Mouse (Mus musculus) hindbrain, embryonic 10.5 days (tissue): ENCODE data around the gene Zmynd12. TPM values are rescaled to one million over a fixed set of nuclear protein-coding genes. Genes with fewer than 3 reads are reported as not detected.
A peak's percentile ranks its signal among the peaks of the same experiment; 100 is the strongest.

ENCODE experiments used
- DNase-seq: peaks from one replicate; pipeline ENCODE4 v3.0.0-alpha.2; 2017; ENCODE audit warnings: low spot score
- H3K27ac ChIP-seq: fragments of 300-500 bp; sonication (generic); 2 replicates; pipeline ENCODE4 v1.5.1; 2016; ENCODE audit warnings: mild to moderate bottlenecking, moderate library complexity
- H3K27me3 ChIP-seq: fragments of 300-500 bp; sonication (generic); 2 replicates; pipeline ENCODE4 v1.6.1; 2016; ENCODE audit warnings: mild to moderate bottlenecking; ENCODE audit not compliant: poor library complexity, insufficient read depth, severe bottlenecking
- H3K36me3 ChIP-seq: fragments of 300-500 bp; sonication (generic); 2 replicates; pipeline ENCODE4 v1.6.1; 2016; ENCODE audit warnings: mild to moderate bottlenecking, moderate library complexity
- H3K4me1 ChIP-seq: fragments of 300-500 bp; sonication (generic); replicated peaks from 2 replicates; pipeline ENCODE4 v1.6.1; 2016; ENCODE audit warnings: mild to moderate bottlenecking
- H3K4me3 ChIP-seq: fragments of 300-500 bp; sonication (generic); 2 replicates; pipeline ENCODE4 v1.5.1; 2016; ENCODE audit warnings: mild to moderate bottlenecking, moderate library complexity
- H3K9me3 ChIP-seq: fragments of 300-500 bp; sonication (generic); 2 replicates; pipeline ENCODE4 v1.6.1; 2016; ENCODE audit warnings: mild to moderate bottlenecking, moderate library complexity
- WGBS: fragments of 180-500 bp; shearing (Covaris S2); methylation state at CpG from one replicate; pipeline ENCODE4 v1.1.7; 2016; 5-methylcytosine and 5-hydroxymethylcytosine counted together
- polyA plus RNA-seq: library from polyadenylated mRNA; unstranded; fragments of >200 nt; fragmentation: Nextera tagmentation; extraction: Ambion mirVana; gene quantifications from 2 replicates; pipeline ENCODE4 v1.2.1, GENCODE M21; 2016

Gene Zmynd12
- polyA plus RNA-seq, 1 experiment from 2014 or later: 0.60 TPM

GRCm38 (mm10) chr4:119490806-119491205, 68.2 kb downstream of the Zmynd12 start:
- H3K4me1 ChIP-seq: peaks cover 13% of the 10 kb centered on the region
- 74% methylated on average over 3 of the region's 3 CpGs for WGBS
- peaks cover 46% of the 10 kb centered on the region for H3K27me3 ChIP-seq
- H3K36me3 ChIP-seq: no peaks in the 10 kb centered on the region
- H3K4me3 ChIP-seq: no peak overlapping the region
- H3K9me3 ChIP-seq: no peaks in the 10 kb centered on the region
- H3K27ac ChIP-seq: no peak overlapping the region
- DNase-seq: peak; percentile 35

GRCm38 (mm10) chr4:119492291-119492932, 69.8 kb downstream of the Zmynd12 start, which contains the start of gene Rimkla:
Gene Rimkla, minus strand, starts transcription at chr4:119492628.
- DNase-seq: peak; percentile 80
- peak within 1 kb of the TSS; percentile 72 for H3K4me3 ChIP-seq
- peaks cover 13% of the 10 kb centered on the region for H3K4me1 ChIP-seq
- WGBS: under 1% methylated on average over 77 of the region's 77 CpGs
- no peaks in the 10 kb centered on the region for H3K36me3 ChIP-seq
- H3K27ac ChIP-seq: peak within 1 kb of the TSS; percentile 86
- peaks cover 46% of the 10 kb centered on the region for H3K27me3 ChIP-seq
- no peaks in the 10 kb centered on the region for H3K9me3 ChIP-seq

DNA sequence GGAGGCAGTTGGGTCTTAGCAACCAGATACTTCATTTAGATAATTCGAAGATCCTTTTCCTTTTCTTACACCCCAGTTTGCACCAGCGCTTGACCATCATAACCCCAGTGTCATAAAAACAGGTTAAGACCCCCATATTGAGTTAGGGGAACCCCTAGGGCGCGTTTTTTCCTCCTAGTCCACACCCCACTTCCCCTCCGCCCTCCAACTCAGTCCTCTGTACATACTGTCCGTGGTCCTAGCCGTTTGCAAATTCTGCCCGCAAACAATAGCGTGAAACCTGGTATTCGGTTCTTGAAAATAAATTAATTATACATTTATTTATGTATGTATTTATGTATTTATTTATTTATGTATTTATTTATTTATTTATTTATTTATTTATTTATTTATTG, 70.3 kb downstream of the Zmynd12 start:
- no peak for DNase-seq
- H3K4me1 ChIP-seq: peaks cover 13% of the 10 kb centered on the region
- WGBS: 35% methylated on average over 10 of the region's 10 CpGs
- peak overlapping the region; percentile 86 for H3K27ac ChIP-seq
- no peaks in the 10 kb centered on the region for H3K36me3 ChIP-seq
- H3K27me3 ChIP-seq: peaks cover 46% of the 10 kb centered on the region
- no peaks in the 10 kb centered on the region for H3K9me3 ChIP-seq
- peak overlapping the region; percentile 72 for H3K4me3 ChIP-seq

DNA sequence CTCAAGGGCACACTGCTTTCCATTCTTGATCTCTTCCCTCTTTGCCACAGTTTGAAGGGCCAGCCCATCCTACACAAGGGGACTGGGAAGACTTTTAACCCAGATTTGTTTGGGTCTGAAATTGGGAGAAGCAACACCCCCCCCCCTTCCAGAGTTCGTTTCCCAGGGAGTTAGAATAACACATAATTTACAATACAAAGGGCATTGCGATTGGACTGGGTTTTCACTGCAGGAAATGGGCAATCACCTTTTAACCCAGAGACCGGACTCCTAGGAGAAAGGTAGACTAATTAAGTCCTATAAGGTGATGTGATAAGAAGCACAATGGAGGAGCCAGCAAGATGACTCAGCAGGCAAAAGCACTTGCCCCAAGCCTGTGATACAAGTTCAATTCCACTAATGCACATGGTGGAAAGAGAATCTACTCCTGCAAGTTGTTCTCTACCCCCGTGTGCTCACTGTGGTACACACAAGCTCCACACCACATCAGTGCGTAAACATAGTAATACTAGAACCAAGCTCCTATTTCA, 75.8 kb downstream of the Zmynd12 start:
- Histone ChIP-seq H3K9me3 (no peaks in the 10 kb centered on the region), H3K4me3 (no peak overlapping the region), H3K27ac (no peak overlapping the region), H3K36me3 (no peaks in the 10 kb centered on the region), H3K4me1 (no peaks in the 10 kb centered on the region), H3K27me3 (peaks cover 19% of the 10 kb centered on the region)
- DNase-seq: no peak
- 67% methylated on average over 5 of the region's 5 CpGs for WGBS

DNA sequence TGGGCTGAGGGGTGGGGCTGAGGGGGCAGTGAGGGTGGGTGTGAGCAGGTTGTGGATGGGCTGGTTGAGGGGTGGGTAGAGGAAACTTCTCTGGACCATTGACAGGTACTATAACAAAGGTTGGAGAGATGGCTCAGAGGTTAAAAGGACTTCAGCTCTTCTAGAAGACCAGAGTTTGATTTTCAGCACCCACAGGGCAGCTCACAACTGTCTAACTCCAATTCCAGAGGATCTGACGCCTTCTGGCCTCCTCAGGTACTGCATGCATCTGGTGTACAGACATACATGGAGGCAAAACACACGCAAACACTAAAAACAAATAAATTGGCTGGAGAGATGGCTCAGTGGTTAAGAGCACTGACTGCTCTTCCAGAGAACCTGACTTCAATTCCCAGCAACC, 89.0 kb downstream of the Zmynd12 start:
- Histone ChIP-seq H3K4me1 (no peaks in the 10 kb centered on the region), H3K9me3 (no peaks in the 10 kb centered on the region), H3K27ac (no peak overlapping the region), H3K27me3 (no peaks in the 10 kb centered on the region), H3K36me3 (no peaks in the 10 kb centered on the region), H3K4me3 (no peak overlapping the region)
- WGBS: 69% methylated on average over 2 of the region's 2 CpGs
- no peak for DNase-seq

DNA sequence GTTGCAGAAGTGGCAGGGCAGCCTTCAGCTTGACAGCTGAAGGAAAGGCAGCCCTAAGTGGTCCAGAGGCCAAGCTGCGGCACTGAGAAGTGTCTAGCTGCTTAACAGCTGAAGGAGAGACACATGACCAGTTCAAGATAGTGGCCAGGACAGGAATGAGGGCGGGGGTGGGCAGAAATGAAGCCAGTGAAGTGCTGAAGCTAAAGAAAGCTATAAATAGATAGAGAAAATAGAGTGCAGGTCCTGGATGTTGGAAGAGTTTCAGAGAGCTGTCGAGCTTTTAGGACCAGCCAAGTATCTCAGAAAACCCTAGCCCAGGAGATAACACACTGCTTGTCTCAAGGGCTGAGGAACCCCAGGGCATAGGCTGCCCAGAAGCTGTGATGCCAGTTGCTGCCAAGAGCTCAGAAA, 90.1 kb downstream of the Zmynd12 start:
- H3K27ac ChIP-seq: no peak overlapping the region
- H3K4me1 ChIP-seq: no peaks in the 10 kb centered on the region
- no peak overlapping the region for H3K4me3 ChIP-seq
- H3K9me3 ChIP-seq: no peaks in the 10 kb centered on the region
- 77% methylated on average over 3 of the region's 3 CpGs for WGBS
- no peak for DNase-seq
- no peaks in the 10 kb centered on the region for H3K36me3 ChIP-seq
- no peaks in the 10 kb centered on the region for H3K27me3 ChIP-seq

Other genes starting within 250 kb of the Zmynd12 start
- 10.0 and 11.0 TPM in 2 replicates for gene Zfp691, start 248.6 kb upstream of the Zmynd12 start, polyA plus RNA-seq
- 7.0 and 12.1 TPM in 2 replicates for gene Ermap, start 232.8 kb upstream of the Zmynd12 start, polyA plus RNA-seq
- gene Svbp, start 227.5 kb upstream of the Zmynd12 start, polyA plus RNA-seq: 149 and 182 TPM in 2 replicates
- 0.25 TPM in 1 of 2 replicates, not detected in the other for gene Tmem269, start 204.6 kb upstream of the Zmynd12 start, polyA plus RNA-seq
- 42.0 and 43.5 TPM in 2 replicates for gene AU022252, start 190.1 kb upstream of the Zmynd12 start, polyA plus RNA-seq
- gene P3h1, start 189.9 kb upstream of the Zmynd12 start, polyA plus RNA-seq: 16.1 and 18.2 TPM in 2 replicates
- 0.34 TPM in 1 of 2 replicates, not detected in the other for gene Cldn19, start 167.4 kb upstream of the Zmynd12 start, polyA plus RNA-seq
- gene Ybx1, start 128.2 kb upstream of the Zmynd12 start, polyA plus RNA-seq: 985 and 1,002 TPM in 2 replicates
- 124 and 139 TPM in 2 replicates for gene Ppih, start 102.3 kb upstream of the Zmynd12 start, polyA plus RNA-seq
- gene Ccdc30, start 7.3 kb upstream of the Zmynd12 start, polyA plus RNA-seq: 6.6 and 11.0 TPM in 2 replicates
- 25.6 and 29.7 TPM in 2 replicates for gene Ppcs, start 394 bp upstream of the Zmynd12 start, polyA plus RNA-seq
- gene Rimkla, start 69.8 kb downstream of the Zmynd12 start, polyA plus RNA-seq: 3.6 and 4.6 TPM in 2 replicates
- gene Foxj3, start 114.2 kb downstream of the Zmynd12 start, polyA plus RNA-seq: 17.7 and 19.5 TPM in 2 replicates
- 1.9 and 2.1 TPM in 2 replicates for gene Frg2f1, start 116.7 kb downstream of the Zmynd12 start, polyA plus RNA-seq
- gene Guca2a, start 214.9 kb downstream of the Zmynd12 start, polyA plus RNA-seq: not detected in 2 replicates
- not detected in 2 replicates for gene Guca2b, start 236.1 kb downstream of the Zmynd12 start, polyA plus RNA-seq